Mouse (Mus musculus) intestine, embryonic 15.5 days (tissue): ENCODE results near the gene Rlbp1. TPM values are rescaled to one million over a fixed set of nuclear protein-coding genes. Genes with fewer than 3 reads are reported as not detected.

ENCODE experiments used
- ATAC-seq: fragments of 200-750 bp; cut with Nextera tagmentation; 2 replicates; pipeline ENCODE4 v1.8.0; 2017; ENCODE audit warnings: moderate TSS enrichment, moderate library complexity
- H3K27ac ChIP-seq: fragments of 300-500 bp; sonication (generic); 2 replicates; pipeline ENCODE4 v1.5.1; 2015; ENCODE audit warnings: mild to moderate bottlenecking, inconsistent platforms
- H3K27me3 ChIP-seq: fragments of 300-500 bp; sonication (generic); replicated peaks from 2 replicates; pipeline ENCODE4 v1.6.1; 2015; ENCODE audit warnings: inconsistent platforms
- H3K36me3 ChIP-seq: fragments of 300-500 bp; sonication (generic); 2 replicates; pipeline ENCODE4 v1.6.1; 2015; ENCODE audit warnings: inconsistent platforms
- H3K4me1 ChIP-seq: fragments of 300-500 bp; sonication (generic); replicated peaks from 2 replicates; pipeline ENCODE4 v1.6.1; 2015; ENCODE audit warnings: inconsistent platforms
- H3K4me2 ChIP-seq: fragments of 300-500 bp; sonication (generic); replicated peaks from 2 replicates; pipeline ENCODE4 v1.6.1; 2015; ENCODE audit warnings: mild to moderate bottlenecking, inconsistent platforms
- H3K4me3 ChIP-seq: fragments of 300-500 bp; sonication (generic); replicated peaks from 2 replicates; pipeline ENCODE4 v1.5.1; 2015; ENCODE audit warnings: inconsistent platforms
- H3K9ac ChIP-seq: fragments of 300-500 bp; sonication (generic); 2 replicates; pipeline ENCODE4 v1.6.1; 2015; ENCODE audit warnings: inconsistent platforms
- H3K9me3 ChIP-seq: fragments of 300-500 bp; sonication (generic); 2 replicates; pipeline ENCODE4 v1.6.1; 2016; ENCODE audit warnings: inconsistent platforms
- WGBS: fragments of 180-500 bp; shearing (Covaris S2); methylation state at CpG from one replicate; pipeline ENCODE4 v1.1.7; 2015; 5-methylcytosine and 5-hydroxymethylcytosine counted together
- polyA plus RNA-seq: library from polyadenylated mRNA; unstranded; fragments of >200 nt; fragmentation: Nextera tagmentation; extraction: Ambion mirVana; gene quantifications from 2 replicates; pipeline ENCODE4 v1.2.1, GENCODE M21; 2015

Rlbp1 gene
- polyA plus RNA-seq = 0.24 and 0.29 TPM in 2 replicates

- H3K36me3 ChIP-seq = no peaks in the 10 kb centered on the region
- no peaks in the 10 kb centered on the region for H3K27me3 ChIP-seq
Measured at GRCm38 (mm10) chr7:79386422-79387133, at the start of gene Rlbp1. Gene Rlbp1 (minus strand): TSS chr7:79387048.

GRCm38 (mm10) chr7:79428243-79428642 lies 41.4 kb upstream of the Rlbp1 start:
- H3K27me3 ChIP-seq = no peaks in the 10 kb centered on the region
- H3K36me3 ChIP-seq = no peaks in the 10 kb centered on the region
- H3K9ac ChIP-seq = no peak overlapping the region
- no peak overlapping the region for H3K4me2 ChIP-seq
- no peak overlapping the region for H3K4me3 ChIP-seq
- 57% methylated on average over 5 of the region's 5 CpGs for WGBS
- H3K4me1 ChIP-seq = no peaks in the 10 kb centered on the region
- no peaks in the 10 kb centered on the region for H3K9me3 ChIP-seq
- no peak for ATAC-seq
- no peak overlapping the region for H3K27ac ChIP-seq

More at GRCm38 (mm10) chr7:79386422-79387133, at the start of gene Rlbp1:
- Histone ChIP-seq H3K4me3 (no peak within 1 kb of the TSS), H3K9ac (no peak within 1 kb of the TSS), H3K27ac (no peak within 1 kb of the TSS), H3K4me2 (no peak within 1 kb of the TSS), H3K4me1 (no peaks in the 10 kb centered on the region), H3K9me3 (no peaks in the 10 kb centered on the region)
- no peak for ATAC-seq
- 74% methylated on average over 16 of the region's 16 CpGs for WGBS

- 89% methylated on average over 10 of the region's 10 CpGs for WGBS
- ATAC-seq = no peak
Measured at GRCm38 (mm10) chr7:79425804-79426203, 39.0 kb upstream of the Rlbp1 start.

GRCm38 (mm10) chr7:79422876-79423275 lies 36.0 kb upstream of the Rlbp1 start:
- 91% methylated on average over 10 of the region's 10 CpGs for WGBS
- Histone ChIP-seq H3K4me1 (no peaks in the 10 kb centered on the region), H3K9me3 (no peaks in the 10 kb centered on the region), H3K4me3 (no peak overlapping the region), H3K27me3 (no peaks in the 10 kb centered on the region), H3K27ac (no peak overlapping the region), H3K9ac (no peak overlapping the region), H3K36me3 (no peaks in the 10 kb centered on the region), H3K4me2 (no peak overlapping the region)
- ATAC-seq = no peak

More at GRCm38 (mm10) chr7:79425804-79426203, 39.0 kb upstream of the Rlbp1 start:
- H3K9ac ChIP-seq = no peak overlapping the region
- H3K9me3 ChIP-seq = no peaks in the 10 kb centered on the region
- no peak overlapping the region for H3K4me2 ChIP-seq
- H3K27ac ChIP-seq = no peak overlapping the region
- H3K4me3 ChIP-seq = no peak overlapping the region
- H3K4me1 ChIP-seq = no peaks in the 10 kb centered on the region
- no peaks in the 10 kb centered on the region for H3K36me3 ChIP-seq
- H3K27me3 ChIP-seq = no peaks in the 10 kb centered on the region

- Histone ChIP-seq H3K4me2 (no peak overlapping the region), H3K4me1 (no peaks in the 10 kb centered on the region), H3K27ac (no peak overlapping the region), H3K36me3 (no peaks in the 10 kb centered on the region), H3K4me3 (no peak overlapping the region), H3K27me3 (no peaks in the 10 kb centered on the region), H3K9me3 (no peaks in the 10 kb centered on the region), H3K9ac (no peak overlapping the region)
- 85% methylated on average over 7 of the region's 7 CpGs for WGBS
- ATAC-seq = no peak
Measured at GRCm38 (mm10) chr7:79419950-79420349, 33.1 kb upstream of the Rlbp1 start.

- H3K4me1 ChIP-seq = no peaks in the 10 kb centered on the region
- H3K9ac ChIP-seq = no peak overlapping the region
- ATAC-seq = no peak
- WGBS = 74% methylated on average over 18 of the region's 18 CpGs
- H3K36me3 ChIP-seq = no peaks in the 10 kb centered on the region
- H3K27ac ChIP-seq = no peak overlapping the region
- no peaks in the 10 kb centered on the region for H3K9me3 ChIP-seq
- no peak overlapping the region for H3K4me3 ChIP-seq
- H3K27me3 ChIP-seq = no peaks in the 10 kb centered on the region
- no peak overlapping the region for H3K4me2 ChIP-seq
Measured at GRCm38 (mm10) chr7:79414449-79415375, 27.9 kb upstream of the Rlbp1 start.

- H3K36me3 ChIP-seq = no peaks in the 10 kb centered on the region
- H3K9me3 ChIP-seq = no peaks in the 10 kb centered on the region
- H3K4me2 ChIP-seq = no peak overlapping the region
- H3K4me1 ChIP-seq = no peaks in the 10 kb centered on the region; the same call in 1 of the 2 replicates
- no peak for ATAC-seq
- H3K27ac ChIP-seq = no peak overlapping the region
- 83% methylated on average over 3 of the region's 3 CpGs for WGBS
- H3K4me3 ChIP-seq = no peak overlapping the region
- no peak overlapping the region for H3K9ac ChIP-seq
- H3K27me3 ChIP-seq = no peaks in the 10 kb centered on the region
Measured at GRCm38 (mm10) chr7:79400296-79400695, 13.4 kb upstream of the Rlbp1 start.

GRCm38 (mm10) chr7:79398971-79399370 lies 12.1 kb upstream of the Rlbp1 start:
- no peak for ATAC-seq

GRCm38 (mm10) chr7:79398426-79398825 lies 11.6 kb upstream of the Rlbp1 start:
- ATAC-seq = peak; percentile 32; the same call in 1 of the 2 replicates
- Histone ChIP-seq H3K4me2 (no peak overlapping the region), H3K4me3 (no peak overlapping the region), H3K36me3 (no peaks in the 10 kb centered on the region), H3K27ac (no peak overlapping the region), H3K9ac (no peak overlapping the region), H3K4me1 (no peaks in the 10 kb centered on the region; the same call in 1 of the 2 replicates), H3K27me3 (no peaks in the 10 kb centered on the region), H3K9me3 (no peaks in the 10 kb centered on the region)
- 63% methylated on average over 8 of the region's 8 CpGs for WGBS

More at GRCm38 (mm10) chr7:79398971-79399370, 12.1 kb upstream of the Rlbp1 start:
- Histone ChIP-seq H3K36me3 (no peaks in the 10 kb centered on the region), H3K9me3 (no peaks in the 10 kb centered on the region), H3K4me3 (no peak overlapping the region), H3K27ac (no peak overlapping the region), H3K4me1 (no peaks in the 10 kb centered on the region; the same call in 1 of the 2 replicates), H3K4me2 (no peak overlapping the region), H3K9ac (no peak overlapping the region), H3K27me3 (no peaks in the 10 kb centered on the region)
- 71% methylated on average over 12 of the region's 12 CpGs for WGBS

GRCm38 (mm10) chr7:79397446-79397963 lies 10.7 kb upstream of the Rlbp1 start:
- Histone ChIP-seq H3K27me3 (no peaks in the 10 kb centered on the region), H3K9ac (no peak overlapping the region), H3K4me1 (peaks cover 4% of the 10 kb centered on the region; the same call in 1 of the 2 replicates), H3K4me2 (no peak overlapping the region), H3K4me3 (no peak overlapping the region), H3K36me3 (no peaks in the 10 kb centered on the region), H3K27ac (no peak overlapping the region), H3K9me3 (no peaks in the 10 kb centered on the region)
- 52% methylated on average over 10 of the region's 10 CpGs for WGBS
- ATAC-seq = peak; percentile 23; the same call in 1 of the 2 replicates

- no peak overlapping the region for H3K9ac ChIP-seq
- no peak overlapping the region for H3K4me3 ChIP-seq
- 78% methylated on average over 7 of the region's 7 CpGs for WGBS
- H3K36me3 ChIP-seq = no peaks in the 10 kb centered on the region
- no peaks in the 10 kb centered on the region for H3K9me3 ChIP-seq
- H3K27ac ChIP-seq = no peak overlapping the region
- ATAC-seq = no peak
- peaks cover 4% of the 10 kb centered on the region; the same call in 1 of the 2 replicates for H3K4me1 ChIP-seq
- no peaks in the 10 kb centered on the region for H3K27me3 ChIP-seq
- no peak overlapping the region for H3K4me2 ChIP-seq
Measured at GRCm38 (mm10) chr7:79395186-79395585, 8.3 kb upstream of the Rlbp1 start.

GRCm38 (mm10) chr7:79394666-79395065 lies 7.8 kb upstream of the Rlbp1 start:
- Histone ChIP-seq H3K9ac (no peak overlapping the region), H3K4me3 (no peak overlapping the region), H3K36me3 (no peaks in the 10 kb centered on the region), H3K27ac (no peak overlapping the region), H3K27me3 (no peaks in the 10 kb centered on the region), H3K9me3 (no peaks in the 10 kb centered on the region), H3K4me1 (peaks cover 4% of the 10 kb centered on the region; the same call in 1 of the 2 replicates), H3K4me2 (no peak overlapping the region)
- ATAC-seq = no peak
- 73% methylated on average over 7 of the region's 7 CpGs for WGBS
